Mouse (Mus musculus): ENCODE data around the gene Ralgapa2. TPM values are rescaled to one million over a fixed set of nuclear protein-coding genes. Genes with fewer than 3 reads are reported as not detected.

Gene Ralgapa2
- 10 to 100 TPM; 39.6 to 45.0 TPM for total RNA-seq (2021)

DNA sequence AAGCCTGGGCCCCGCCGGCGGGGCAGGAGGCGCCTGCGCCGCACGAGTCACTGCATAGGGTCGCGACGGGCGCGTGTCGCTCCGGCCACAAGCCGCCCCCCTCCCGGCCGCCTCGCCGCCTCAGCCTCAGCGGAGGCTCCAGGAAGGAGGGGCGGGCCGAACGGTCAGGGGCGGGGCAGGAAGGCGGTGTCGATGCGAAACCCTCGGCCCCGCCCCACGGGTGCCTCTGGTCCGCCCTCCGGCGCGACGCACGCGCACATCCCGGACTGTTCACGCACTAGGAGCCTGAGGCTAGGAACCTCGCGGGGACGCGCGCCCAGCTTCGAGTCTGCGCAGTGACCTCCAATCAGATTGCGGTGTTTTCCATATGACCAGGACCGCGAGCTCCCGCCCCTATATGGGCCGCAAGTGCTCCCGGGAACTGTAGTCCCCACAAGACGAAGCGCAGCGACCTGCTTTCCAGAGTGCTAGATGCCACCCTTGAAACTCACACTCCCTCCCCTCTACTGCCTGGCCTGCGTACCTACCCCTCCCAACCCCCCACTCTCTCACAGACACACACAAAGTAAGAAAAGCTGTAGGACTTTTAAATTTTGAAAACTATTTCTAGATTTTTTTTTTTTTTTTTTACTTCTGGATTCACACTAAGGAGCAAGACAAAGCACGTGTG lies at the start of gene Ralgapa2:
Gene Ralgapa2, minus strand, starts transcription at position 434 of the 670 bp plus-strand sequence.
- intact Hi-C loops (cut with DNase I), result loop anchor here (2.0 to 10.0 kb wide), 3 partner anchors 43 to 577 kb away; partner anchors contain the start of genes Cfap61, Crnkl1 and Xrn2
- DNase-seq, result peak; percentile 98

DNA sequence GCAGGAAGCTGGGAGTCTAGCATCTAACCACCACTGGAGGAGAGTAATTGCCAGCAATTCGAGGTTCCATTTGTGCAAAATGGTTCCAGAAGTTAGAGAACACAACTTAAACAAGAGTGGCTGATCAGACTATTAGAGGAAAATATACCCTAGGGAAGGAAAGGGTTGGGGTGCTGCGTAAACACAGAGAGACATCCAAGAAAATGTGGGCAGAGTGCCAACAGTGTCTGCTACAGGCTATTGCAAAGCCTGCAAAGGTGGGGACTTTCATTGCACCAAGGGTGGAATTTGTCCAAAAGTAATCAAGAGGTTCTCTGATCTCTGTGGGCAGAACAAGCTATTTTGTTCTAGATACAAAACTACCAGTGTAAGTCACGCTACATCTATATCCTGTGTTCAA lies 49.4 kb upstream of the Ralgapa2 start:
- DNase-seq, result peak in 1 of 2 experiments; percentile 19
- intact Hi-C loops (cut with DNase I), result no loop called here

DNA sequence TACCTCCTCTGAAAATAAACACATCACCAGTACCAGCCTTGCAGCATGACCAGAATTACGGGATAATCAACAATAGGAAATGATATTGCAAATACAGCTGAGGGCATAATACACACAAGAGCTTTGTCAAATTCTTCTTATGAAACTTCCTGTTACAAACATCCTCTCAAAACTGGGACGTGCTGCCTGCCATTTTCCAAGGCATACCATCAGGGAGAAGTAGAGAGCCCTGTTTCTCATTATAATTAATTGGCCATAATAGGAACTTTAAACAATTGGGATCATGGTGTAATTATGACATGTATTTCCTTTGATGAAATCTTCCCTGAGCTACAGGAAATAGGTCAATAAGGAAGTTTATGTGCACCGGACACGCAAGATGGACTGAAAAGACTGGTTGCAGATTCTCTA lies 48.5 kb upstream of the Ralgapa2 start:
- intact Hi-C loops (cut with DNase I), result no loop called here
- DNase-seq, result no peak

DNA sequence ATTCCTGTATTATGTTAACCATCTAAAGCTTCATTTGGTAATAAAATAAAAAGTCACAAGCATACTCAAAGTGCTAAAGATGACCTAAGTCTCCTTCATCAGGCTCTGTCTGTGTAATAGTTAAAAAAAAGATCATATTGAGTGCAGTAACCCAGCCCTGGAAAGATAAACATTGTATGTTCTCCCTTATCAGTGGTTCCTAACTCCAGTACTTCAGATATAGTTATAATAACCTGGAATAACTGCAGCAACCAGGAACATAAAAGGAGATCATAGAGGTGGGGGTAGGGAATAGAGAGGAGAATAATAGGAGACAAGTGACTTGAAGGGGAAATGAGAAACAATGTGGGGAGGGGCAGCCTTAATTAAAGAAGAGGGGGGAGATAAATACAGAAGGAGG lies 44.0 kb upstream of the Ralgapa2 start:
- DNase-seq, result no peak
- intact Hi-C loops (cut with DNase I), result no loop called here

DNA sequence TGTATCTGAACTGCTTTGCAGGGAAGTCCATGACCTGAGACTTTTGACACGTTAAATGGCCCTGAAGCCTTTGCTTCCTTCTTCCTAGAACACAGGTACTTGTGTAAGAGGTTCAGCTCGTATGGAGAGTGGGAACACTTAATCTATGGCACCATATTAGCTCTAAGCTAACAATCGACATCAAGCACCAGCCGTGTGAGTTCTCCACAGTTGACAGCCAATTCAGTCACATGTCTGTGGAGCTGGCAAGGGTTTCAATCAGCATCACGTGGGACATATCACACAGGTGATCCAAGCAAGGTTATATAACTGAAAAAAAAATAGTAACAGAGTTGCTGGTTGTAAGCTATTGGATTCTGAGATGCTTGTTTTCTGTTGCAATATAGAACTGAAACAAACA lies 43.2 kb upstream of the Ralgapa2 start:
- DNase-seq, result no peak
- intact Hi-C loops (cut with DNase I), result no loop called here

DNA sequence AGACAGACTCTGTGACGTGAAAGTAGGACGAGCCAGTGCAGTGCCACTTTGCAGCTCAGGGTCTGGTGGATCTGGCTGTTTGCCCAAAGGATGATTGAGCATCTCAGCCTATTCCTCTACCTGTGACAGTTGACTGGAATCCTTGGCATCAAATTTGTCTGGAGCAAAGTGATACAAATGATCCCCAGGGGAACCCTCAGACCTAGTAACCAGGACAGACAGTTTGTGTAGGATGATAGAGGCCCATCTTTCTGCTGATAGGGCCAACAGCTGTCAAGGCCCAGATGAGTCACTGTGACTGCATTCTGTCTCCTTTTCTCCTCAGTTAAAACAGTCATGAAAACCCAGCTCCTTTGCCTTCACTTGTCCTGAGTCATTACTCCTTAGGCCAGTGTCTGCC lies 41.6 kb upstream of the Ralgapa2 start:
- intact Hi-C loops (cut with DNase I), result no loop called here
- DNase-seq, result no peak

DNA sequence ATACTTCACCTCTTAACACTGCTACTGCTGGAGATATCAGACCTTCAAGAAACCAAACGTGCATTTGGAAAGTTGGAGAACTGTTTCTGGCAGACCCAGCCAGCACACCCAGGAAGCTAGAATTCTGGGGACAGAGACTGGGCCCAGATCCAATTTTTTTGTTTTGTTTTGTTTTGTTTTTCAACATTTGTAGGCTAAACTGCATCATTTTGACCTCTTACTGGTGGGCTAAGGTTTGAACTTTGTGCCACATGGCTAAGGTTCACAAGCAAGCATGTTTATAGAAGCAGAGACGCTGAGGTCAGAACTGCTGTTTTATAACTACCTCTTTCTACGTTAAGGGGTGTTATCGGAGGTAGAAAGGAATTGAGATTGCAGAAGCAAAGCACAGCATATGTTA lies 39.7 kb upstream of the Ralgapa2 start:
- no peak for DNase-seq
- intact Hi-C loops (cut with DNase I), result no loop called here

DNA sequence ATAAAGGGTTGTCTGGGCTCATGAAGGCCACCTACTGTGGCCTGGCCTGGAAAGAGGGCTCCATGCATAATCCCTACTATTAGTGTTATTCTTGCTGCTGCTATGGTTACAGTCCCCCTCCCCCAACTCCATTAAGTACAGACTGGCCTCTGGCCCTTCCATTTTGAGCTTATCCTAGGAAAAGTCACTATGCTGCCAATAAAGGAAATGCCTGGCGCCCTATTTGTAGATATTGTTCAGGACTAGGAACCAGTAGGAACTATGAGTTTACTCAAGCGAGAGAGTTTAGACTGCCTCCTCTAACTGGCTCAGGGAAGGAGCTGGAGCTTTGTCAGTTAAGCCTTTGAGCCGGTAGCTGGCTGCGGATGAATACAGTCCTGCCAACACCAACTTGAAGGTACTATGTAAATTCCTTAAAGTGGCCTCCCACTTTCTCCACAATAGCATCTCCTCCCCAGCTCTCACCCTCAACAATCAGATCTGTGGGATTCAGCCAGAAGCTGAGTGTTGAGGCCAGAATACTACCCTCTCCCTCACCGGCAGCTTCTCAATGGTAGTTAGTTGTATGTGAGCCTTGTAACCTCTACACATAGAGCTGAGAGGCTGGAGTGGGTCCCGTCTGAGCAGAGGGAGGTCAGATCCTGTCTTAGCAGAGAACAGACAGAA lies 37.1 kb upstream of the Ralgapa2 start:
- intact Hi-C loops (cut with DNase I), result no loop called here

DNA sequence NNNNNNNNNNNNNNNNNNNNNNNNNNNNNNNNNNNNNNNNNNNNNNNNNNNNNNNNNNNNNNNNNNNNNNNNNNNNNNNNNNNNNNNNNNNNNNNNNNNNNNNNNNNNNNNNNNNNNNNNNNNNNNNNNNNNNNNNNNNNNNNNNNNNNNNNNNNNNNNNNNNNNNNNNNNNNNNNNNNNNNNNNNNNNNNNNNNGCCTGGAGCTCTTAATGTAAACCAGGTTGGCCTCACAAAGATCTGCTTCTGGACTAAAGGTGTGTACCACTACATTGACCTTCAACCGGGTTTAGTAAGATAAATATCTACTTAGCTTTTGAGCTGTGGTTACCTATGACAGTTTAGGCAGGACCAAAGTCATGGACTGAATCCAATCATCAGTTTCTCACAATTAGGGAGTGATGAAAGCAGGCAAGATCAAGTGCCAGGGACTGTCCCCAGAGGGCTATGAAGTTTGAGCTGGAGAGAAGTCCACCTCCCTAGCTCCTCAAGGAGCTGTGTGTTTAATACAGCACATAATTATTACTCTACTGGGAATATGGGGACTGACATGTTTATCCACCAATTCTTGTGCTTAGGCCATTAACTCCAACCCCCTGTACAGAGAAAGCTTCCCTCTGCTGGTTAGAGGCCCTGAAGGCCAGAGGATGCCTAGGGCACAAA lies 32.1 kb upstream of the Ralgapa2 start:
- intact Hi-C loops (cut with DNase I), result no loop called here
- no peak for DNase-seq

More for the DNA sequence above, 37.1 kb upstream of the Ralgapa2 start:
- DNase-seq, result peak in 1 of 2 experiments; percentile 10

DNA sequence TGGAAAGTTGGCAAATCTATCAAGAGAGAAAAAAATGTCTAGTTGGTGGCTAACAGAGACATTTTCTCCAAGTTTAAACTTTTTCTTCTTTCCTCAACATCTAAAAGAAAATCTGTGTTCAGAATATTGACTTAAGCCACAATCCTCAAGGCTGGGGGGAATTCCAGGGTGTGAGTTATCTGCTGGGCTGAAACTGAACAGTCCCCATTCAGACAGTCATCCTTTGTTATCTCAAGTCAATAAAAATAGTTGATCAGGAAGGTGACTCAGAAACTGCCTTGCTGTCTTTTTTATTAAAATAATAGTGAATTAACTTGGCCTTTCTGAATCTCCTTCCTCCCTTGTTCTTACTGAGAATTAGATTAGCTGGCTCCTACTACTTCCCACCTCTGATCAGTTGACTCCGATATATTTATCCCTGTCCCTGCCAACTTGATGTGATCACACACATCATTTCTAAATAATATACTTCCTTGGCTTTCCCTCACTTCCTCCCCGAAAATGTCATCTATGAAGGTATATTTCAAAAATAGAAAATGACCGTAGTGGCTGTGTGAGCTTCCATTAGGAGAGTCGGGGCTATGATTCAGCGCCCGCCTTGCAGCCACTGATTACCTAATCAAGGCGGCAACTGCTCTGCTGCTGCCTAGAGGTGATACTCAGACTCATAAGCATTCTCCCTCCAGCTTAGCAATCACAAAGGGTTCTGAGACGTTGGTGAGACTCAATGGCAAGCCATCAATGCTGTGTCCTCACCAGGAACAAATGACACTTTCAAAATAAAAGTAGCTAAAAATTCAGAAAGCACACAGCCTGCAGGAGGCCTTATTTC lies 21.2 kb upstream of the Ralgapa2 start:
- intact Hi-C loops (cut with DNase I), result no loop called here
- no peak for DNase-seq

DNA sequence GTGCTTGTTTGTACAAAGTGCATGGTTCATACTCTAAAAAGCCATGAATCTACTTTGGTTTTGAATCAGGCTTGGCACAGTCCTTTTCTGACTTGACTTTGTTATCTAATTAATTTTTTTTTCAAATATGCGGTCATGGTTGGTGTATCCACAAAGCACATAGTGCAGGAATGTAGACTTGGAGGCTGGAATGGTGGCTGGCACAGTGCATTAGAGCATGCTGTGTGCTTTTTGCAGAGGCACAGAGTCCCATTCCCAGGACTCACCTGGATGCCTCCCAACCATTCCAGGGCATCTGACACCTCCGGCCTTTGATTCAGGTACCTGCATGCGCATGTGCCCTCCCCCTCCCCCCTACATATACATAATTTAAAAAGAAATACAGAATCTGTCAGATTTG lies 20.3 kb upstream of the Ralgapa2 start:
- intact Hi-C loops (cut with DNase I), result no loop called here

DNA sequence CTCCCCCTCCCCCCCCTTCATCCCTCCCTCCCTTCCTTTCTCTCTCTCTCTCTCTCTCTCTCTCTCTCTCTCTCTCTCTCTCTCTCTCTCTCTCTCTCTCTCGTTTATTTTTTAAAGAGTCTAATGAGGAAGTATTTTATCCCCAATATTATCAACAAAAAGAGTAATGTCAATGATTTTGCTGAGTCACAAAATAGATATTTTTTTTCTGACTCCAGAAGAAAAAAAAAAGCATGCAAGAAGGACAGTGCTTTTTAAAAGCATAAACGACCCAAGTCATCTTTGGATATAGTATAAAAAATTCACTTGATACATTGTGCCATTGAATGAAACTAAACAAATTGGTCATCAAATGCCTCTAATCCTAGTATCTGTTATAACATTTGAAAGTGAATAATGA lies 13.3 kb upstream of the Ralgapa2 start:
- no peak for DNase-seq
- intact Hi-C loops (cut with DNase I), result no loop called here

More for the DNA sequence above, 20.3 kb upstream of the Ralgapa2 start:
- no peak for DNase-seq

DNA sequence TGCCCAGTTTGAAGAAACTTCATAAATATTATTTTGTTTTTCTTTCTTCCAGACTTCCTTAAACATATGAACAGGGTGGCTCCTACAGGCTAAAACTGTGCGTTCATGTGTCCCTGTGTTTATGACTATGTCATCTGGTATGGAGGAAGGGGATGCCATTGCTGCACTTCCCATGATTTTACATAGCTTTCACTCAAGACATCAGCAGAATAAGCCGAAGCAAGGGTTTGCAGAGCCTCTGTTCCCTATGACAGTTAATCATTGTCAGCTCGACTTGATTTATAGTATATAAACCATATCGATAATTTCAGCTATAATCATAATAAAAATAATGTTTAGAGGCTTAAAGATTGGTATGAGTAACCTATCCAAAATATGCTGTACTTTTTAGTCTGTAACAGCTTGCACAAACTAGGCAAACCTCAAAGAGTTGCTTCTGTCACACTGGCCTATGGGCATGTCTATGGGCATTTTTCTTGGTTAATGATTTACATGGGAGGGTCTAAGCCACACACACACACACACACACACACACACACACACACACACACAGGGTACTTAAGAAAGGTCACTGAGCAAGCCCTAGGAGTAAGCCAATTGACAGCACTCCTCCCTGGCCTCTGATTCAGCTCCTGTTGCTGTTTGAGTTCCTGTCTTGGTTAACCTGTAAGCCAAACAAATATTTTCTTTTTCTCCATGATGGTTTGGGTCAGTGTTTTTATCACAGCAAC lies 12.7 kb upstream of the Ralgapa2 start:
- intact Hi-C loops (cut with DNase I), result no loop called here
- no peak for DNase-seq

DNA sequence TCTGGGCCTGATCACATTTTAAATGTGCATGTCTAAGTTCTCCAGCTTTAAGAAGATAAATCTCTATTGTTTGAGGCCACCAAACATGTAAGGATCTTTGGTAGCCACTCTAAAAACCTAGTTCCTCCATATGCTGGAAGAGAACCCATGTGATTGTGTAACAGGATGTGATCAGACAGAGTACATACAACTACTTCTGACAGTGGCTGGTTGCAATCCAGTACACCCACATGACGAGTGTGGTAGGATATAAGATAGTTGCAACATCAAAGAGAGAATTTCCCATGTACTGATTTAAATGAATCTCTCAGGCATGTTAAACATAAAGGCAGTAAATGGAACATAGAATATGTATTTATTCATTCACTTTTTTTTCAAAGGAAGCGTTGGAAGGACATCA lies 4.8 kb upstream of the Ralgapa2 start:
- no peak for DNase-seq
- intact Hi-C loops (cut with DNase I), result loop anchor here (5.0 to 10.0 kb wide), 3 partner anchors 50 to 582 kb away; partner anchors contain the start of genes Cfap61, Crnkl1 and Xrn2

DNA sequence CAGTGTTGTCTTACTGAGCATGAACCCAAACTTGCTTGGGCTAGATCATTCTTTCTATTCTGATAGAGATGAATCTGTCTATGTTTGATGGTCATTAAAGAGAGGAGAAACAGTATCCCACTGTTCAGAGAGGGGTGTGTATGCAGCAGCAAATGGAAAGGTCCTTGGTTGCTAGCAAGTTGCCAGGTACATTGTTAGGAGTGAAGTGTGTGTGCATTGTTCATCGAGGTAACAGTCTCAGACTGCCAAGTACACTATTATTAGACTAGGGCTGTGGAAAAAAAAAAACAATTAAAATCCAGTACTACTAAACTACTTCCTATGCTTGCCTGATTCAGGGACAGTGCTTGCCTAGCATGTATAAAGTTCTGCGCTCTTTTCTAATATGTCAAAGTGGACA lies 2.9 kb upstream of the Ralgapa2 start:
- intact Hi-C loops (cut with DNase I), result loop anchor here (5.0 to 10.0 kb wide), 3 partner anchors 52 to 580 kb away; partner anchors contain the start of genes Cfap61, Crnkl1 and Xrn2
- DNase-seq, result no peak

DNA sequence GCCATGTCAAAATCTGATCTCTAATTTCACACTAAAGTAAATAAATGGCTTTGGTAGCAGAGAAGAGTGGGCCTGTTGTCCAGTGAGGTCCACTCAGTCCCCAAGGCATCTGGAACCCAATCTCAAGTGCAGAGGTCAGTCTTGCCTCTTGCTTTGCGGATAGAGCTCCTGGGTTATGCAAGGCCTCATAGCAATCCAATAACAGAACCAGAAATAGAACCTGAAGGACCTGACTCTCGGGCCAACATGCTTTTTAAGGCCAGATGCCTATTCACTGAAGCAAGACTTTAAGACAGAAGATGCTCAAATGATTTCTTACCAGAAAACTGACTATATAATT lies 407 bp upstream of the Ralgapa2 start:
- intact Hi-C loops (cut with DNase I), result loop anchor here (10.0 kb wide), 2 partner anchors 502 to 578 kb away; partner anchors contain the start of genes Cfap61, Crnkl1 and Xrn2
- peak; percentile 25 to 35 for DNase-seq

DNA sequence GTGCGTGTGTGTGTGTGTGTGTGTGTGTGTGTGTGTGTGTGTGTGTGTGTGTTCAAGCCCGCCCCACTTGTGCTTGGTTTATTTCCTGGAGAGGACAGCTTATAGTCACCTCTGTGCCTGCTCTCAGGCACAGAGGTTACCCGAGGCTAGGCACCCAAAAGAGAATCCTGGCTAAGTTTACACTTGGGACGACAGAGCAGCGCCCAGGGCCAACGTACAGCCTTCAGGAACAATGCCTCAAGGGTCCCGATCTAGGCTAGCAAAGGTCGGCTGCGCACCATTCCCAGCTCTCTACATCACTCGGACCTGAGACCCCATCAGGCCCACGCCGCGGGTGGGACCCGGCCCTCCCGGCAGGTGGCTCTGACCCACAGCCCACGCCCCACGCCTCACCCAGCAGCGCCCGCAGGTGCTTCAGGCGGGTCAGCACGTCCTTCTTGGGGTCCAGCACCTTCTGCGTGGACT lies 711 bp downstream of the Ralgapa2 start:
- intact Hi-C loops (cut with DNase I), result loop anchor here (2.0 to 10.0 kb wide), 3 partner anchors 43 to 577 kb away; partner anchors contain the start of genes Cfap61, Crnkl1 and Xrn2
- no peak for DNase-seq

DNA sequence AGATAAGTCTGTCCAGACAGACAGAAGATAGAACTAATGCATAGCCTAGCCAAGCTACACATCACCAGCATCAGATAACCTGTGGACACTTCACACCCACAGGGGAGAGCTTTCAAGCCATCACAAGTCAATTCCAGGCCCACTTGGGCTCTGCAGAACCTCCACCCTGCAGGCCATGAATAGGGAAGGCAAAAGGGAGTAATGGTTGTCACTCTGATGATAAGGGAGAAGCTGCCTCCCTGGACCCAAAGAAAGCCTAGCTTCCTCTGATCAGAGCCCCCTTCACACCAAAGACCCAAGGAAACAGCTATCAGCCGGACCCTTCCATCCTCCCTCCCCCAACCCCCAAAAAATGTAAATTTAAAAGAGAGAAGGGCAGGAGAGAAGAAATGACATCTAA lies 1.4 kb downstream of the Ralgapa2 start:
- intact Hi-C loops (cut with DNase I), result loop anchor here (2.0 to 10.0 kb wide), 3 partner anchors 42 to 576 kb away; partner anchors contain the start of genes Cfap61, Crnkl1 and Xrn2
- DNase-seq, result no peak

DNA sequence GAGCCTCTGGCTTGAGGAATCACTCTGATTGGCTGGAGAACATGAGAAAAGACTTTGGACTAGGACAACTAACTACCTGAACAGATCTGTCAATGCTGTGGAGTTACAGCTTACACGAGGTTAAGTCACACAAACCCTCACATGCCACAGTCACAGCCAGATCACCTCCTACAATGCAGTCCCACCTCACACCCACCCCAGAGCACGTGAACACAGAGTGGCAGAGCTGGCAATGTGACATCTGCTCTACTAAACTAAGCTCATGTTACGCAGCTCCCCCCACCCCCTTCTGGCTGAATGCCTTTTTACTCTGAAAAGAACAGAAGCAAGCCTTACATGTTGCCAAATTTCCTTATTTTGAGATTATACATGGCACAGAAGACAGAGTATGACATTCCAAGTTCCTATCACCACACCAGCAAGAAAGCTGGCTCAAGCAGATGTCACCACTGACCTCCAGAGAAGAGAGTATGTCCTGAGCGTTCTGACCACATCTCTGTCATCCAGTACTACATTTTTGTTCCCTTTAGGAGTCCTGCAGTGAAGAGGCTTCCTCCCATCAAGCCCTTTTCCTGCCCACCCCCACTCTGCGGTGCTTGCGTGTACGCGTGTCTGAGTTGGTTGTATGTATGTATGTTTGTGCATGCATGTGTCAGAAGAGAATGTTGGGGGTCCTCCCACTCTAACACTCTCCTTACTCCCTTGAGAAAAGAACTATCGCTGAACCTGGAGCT lies 9.4 kb downstream of the Ralgapa2 start:
- intact Hi-C loops (cut with DNase I), result no loop called here
- DNase-seq, result peak; percentile 43 to 53

Data from heart, postnatal 36 days (tissue).